Mouse (Mus musculus) heart, adult 18-20 months (tissue): ENCODE measurements at regions not wholly inside any gene's neighbourhood (a gene's known extent, or its start where the extent isn't known, plus 50 kb on each side); places are given as distances from the start of the nearest gene placed in this dataset.
A peak's percentile ranks its signal among the peaks of the same experiment; 100 is the strongest.

ENCODE experiments used
- DNase-seq, 2 experiments: peaks; one replicate each; pipeline ENCODE4 v3.0.0; 2021 to 2022; ENCODE audit warnings: mixed read lengths in 1 of 2

DNA sequence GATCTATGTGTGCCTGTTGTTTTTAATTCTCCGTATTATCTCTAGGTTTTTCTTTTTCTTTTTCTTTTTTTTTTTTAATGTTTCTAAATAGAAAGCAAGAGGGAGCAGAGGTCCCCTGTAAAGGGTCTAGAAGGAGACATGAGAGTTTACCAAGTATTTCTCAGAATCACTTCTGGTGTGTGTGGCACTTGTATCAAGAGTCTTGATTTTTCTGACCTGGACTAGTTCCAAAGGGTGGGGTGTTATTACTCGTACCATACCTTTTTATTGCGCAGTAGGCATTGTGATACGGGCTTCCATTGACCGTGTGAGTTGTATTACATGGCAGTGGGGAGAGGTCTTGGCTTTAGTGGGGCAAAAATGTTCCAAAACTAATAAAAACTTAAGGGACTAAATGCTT lies 63.2 kb upstream of the Bmp6 start:
- no peak for DNase-seq

DNA sequence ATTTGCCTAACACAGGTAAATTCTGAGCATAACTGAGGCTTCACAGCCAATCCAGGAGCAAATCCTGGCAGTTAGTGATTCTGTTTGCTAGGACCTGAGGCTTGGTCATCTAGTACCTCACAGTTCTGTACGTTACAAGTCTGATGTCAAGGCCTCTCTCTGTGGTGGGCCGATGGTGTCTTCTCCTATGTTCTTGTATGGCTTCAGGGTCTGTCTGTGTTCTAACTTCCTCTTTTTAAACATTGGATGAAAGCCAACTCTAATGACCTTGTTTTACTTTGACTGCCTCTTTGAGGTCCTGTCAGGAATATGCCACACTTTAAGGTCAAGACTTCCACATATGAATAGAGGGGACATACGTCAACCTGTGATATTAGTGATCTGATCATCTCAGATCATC lies 56.9 kb upstream of the Bmp6 start:
- no peak for DNase-seq

DNA sequence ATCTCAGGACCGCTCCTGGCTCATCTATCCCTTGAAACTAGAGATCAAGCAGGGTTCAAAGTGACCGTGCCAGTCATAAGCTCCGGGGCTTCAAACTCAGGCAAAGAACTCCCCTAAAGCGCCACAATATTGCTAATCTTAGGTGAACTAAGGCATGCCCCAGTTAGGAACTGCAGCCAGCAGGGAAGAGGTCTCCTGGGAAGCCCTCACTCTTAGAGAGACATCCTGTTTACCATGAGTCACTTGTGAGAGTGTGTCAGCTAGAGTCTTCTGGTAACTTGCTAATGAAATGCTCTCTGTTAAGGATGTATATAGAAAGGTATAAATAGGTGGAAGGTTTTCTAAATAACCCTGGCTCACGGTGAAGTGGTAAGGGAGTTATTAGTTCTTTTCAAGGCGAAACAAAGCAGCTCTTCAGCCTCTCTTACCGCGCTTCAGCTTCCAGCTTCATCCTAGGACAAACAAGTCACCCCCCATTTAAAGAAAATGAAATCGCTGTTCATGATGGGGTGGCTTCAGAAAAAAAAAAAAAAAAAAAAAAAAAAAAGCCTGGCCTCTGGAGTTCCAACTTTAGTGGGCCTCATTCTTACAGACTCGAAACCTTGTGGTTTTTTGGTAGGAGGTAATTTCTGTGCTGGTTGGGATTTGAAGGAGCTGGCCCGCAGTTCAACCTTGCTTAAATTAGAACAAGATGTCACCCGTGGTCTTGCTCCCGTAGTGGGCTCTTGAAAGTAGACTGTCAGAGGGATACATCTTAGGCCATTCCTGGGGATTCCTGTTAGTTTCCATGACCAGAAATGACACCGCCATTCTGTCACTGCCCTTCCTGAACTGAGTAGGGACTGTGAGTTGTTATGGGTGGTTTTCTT lies 56.1 kb upstream of the Bmp6 start:
- no peak for DNase-seq

DNA sequence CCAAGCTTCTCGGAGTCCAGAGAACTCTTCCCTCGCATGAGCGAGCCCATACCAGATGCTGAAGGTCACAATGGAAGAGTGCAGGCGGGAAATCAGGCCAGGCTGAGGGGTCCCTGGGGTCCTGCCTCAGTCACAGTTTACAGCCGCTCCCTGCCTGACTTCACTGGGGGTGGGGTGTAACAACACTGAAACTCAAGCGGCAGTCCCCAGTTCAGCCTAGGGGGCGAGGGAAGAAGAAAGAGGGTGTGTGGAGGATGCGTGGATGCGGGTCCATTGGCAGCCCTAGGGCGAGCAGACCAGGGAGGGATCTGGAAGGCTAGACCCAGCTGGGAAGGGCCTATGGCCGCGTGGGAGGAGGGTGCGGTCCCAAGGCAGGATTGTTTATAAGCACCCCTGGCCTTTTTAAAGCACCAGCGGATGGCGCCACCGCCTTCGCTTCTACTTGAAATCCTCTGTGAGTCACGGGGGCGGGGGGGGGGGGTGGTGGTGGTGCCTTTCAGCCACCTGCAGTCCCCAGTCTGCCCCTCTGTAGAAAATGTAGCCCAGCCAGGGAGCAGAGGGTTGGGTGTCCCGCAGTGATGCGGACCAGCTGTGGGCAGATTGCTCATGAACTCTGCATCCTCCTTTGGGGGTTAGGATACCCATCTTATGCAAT lies 54.5 kb upstream of the Bmp6 start:
- DNase-seq = peak; percentile 62 to 75

DNA sequence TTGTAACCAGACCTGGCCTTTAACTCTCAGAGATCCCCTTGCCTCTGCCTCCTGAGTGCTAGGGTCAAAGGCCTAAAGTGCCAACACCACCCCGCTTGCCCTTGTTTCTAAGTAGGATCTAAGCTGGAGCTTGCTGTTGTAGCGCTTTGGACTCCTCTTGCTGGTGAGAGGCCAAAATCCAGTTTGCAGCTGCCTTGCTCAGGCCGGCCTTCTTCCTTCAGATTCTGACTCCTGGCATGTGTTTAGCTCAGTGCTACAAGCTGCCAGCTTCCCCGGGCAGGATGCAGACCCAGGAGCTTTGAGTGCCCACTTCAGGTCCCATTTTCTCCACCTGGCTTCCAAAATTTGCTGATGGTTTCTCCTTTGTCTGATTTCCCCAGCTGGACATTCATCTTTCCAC lies 53.4 kb upstream of the Bmp6 start:
- DNase-seq = peak in 1 of 2 experiments; percentile 8
